Mouse (Mus musculus): ENCODE measurements around the gene Fgf13. TPM values are rescaled to one million over a fixed set of nuclear protein-coding genes. Genes with fewer than 3 reads are reported as not detected.

The Fgf13 gene
- total RNA-seq (2021) = 10 to 100 TPM; 46.3 TPM
- long read RNA-seq, experiment 1, partial matches to known transcripts = 0 of 2 reads
- long read RNA-seq, experiment 1, other reads (novel, unspliced or antisense) = 2 of 2 reads
- long read RNA-seq, experiment 2, partial matches to known transcripts = 0 of 2 reads
- long read RNA-seq, experiment 2, other reads (novel, unspliced or antisense) = 1 of 2 reads

DNA sequence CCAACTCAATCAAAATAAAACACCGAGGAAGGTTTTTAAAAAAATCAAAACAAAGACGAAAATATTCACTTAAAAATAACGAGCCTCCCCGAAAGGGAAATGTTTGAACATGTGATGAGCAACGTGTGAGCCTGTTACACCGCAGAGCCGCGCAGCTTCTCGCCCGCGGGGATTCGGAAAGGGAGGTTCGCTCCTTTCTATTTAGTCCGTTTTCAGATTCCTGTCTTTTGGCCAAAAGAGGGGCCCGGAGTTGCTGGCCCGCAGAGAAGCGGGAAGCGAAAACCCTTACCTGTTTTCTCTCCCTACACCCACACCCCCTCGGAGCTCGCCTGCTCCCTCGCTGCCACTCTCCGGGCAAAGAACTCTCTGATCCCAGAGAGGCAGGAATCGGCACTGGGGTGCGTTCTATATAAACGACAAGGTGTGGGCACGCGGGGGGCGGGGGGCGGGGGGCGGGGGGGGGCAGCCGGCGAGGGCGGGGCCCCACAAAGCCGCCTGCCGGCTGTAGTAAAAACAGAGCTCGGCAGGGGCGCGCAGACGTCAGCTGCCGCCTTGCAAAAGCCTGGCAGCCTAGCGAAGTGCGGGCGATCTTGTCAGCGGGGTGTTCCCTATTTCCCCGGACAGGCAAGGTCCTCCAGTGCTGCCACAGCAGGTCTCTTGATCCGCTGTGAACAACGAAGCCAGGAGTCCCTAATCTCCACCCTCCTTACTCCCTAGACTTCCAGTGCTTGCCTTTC is at the start of gene Fgf13:
Fgf13 (minus strand) TSS at position 377 of the 737 bp plus-strand sequence.
- no peak for DNase-seq

DNA sequence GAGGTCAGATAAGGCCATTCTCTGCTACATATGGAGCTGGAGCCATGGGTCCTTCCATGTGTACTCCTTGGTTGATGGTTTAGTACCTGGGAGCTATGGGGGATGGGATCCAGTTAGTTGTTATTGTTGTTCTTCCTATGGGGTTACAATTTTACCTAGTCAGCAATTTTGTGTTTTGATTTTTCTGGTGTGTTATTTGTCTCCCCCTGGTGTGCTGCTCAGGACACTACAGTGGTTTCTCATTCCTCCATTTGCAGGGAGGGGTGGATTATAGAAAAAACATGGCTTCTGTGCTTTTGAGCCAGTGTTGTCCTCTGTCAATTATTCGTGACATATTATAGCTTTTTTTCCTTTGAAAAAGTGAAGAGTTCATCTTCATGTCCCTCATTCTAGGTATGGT is 38.7 kb upstream of the Fgf13 start:
- no peak for DNase-seq
- intact Hi-C loops (cut with DNase I) = no loop called here

More for the DNA sequence above, at the start of gene Fgf13:
- intact Hi-C loops (cut with DNase I) = no loop called here

DNA sequence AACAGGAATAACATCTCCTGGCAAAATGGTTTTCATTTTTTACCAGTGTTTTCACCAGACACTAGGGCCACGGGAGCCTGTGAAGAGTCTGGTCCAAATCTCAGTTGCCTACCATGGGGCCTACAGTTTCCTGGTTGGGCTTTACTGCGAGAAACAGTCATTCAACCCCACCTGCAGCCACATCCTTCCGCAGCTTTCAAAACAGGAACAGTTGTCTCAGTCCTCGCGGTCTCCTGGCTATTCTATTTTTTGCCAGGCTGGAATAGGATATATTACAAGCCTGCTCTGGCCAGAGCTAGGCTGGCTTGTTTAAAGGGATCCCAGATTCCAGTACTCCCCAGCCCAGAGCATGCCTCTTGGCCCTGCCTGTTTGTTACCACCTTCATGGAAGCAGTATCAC is 21.2 kb upstream of the Fgf13 start:
- intact Hi-C loops (cut with DNase I) = no loop called here
- DNase-seq = no peak

DNA sequence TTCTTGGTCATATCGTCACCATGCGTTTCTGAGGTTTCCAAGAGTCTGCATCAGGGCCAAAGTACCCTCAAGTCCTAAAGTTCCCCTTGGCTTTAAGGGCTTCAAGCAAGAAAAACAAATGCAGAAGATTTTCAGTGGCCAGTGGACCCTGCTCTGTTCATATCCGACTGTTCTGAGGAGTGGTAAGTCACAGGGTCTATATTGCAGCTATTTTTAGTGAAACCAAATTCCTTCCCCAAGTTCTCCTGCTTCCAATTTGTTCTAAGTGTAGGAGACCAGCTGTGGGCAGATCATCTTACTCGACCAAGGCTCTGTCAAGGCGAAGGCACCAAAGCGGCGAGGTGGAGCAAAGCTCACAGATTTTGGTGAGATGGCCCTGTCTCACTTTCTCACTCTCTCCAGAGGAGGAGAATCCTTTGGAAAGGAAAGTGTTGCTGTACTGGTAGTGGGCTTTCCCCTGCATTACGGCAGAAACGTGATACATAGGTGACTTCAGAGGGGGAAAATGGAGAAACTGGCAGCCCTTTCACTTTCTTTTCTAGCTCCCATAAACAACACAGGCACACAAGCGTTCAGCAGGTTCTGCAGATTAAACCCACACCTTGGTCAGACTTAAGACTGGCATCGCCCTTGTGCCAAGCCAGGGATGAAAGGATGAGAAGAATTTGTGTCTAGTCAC is 17.8 kb upstream of the Fgf13 start:
- intact Hi-C loops (cut with DNase I) = no loop called here
- DNase-seq = no peak

DNA sequence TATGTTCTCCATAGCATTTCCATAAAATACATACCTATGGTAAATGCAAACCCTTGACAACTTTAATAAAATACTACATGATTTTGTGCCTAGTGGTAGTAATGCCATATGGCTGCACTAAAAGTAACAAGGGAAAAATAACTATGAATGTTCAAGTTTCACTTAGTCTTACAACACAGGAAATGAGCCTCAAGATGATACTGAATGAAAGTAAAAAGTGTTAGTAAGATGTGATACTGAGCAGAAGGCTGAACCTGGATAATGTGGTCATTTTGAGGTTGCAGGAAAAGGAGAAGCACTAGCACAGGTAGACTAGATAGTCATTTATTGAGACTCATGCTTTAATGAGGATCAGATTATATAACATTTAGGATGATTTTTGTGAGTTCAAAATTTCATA is 16.2 kb upstream of the Fgf13 start:
- intact Hi-C loops (cut with DNase I) = no loop called here

DNA sequence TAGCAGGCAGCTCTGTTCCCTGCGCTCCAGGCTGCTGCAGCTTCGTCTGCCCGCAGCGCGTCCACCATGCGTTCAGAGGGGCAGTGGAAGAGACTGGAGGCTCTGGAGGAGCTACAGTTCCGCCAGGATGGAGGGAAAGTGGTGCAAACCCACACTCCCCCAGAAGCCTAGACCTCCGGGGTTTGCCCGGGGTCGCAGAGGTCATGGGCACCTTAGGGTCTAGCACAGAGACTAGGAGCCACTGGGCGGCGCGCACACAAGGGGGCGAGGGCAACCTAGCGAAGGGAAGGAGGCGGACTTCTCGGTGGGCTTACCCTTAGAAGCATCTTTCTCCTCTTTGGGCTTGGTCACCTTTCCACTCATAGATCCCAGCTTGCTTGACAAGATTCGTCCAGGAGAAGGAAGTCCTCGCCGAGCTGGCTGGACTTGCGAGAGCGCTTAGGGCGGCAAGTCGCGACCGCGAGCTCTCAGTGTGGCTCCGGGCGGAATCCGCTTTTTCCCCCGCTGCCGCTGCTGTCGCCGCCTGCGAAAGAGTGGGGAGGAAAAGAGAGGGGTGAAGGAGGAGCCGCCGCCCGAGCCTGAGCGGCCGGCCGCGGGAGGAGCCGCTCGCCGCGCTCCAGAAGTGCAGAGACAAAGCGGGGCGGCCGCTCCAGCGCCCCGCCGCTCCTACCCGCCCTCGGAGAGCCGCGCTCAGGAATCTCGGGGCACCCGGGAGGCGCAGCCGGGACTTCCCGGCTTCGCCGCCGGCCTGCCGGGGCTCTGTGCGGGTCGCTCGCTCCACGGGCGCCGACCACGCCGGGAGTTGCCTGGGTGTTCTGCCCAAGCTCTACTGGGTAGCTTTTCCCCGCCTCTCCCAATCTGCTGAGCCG is 811 bp downstream of the Fgf13 start:
- intact Hi-C loops (cut with DNase I) = no loop called here
- no peak for DNase-seq

More for the DNA sequence above, 16.2 kb upstream of the Fgf13 start:
- DNase-seq = no peak

DNA sequence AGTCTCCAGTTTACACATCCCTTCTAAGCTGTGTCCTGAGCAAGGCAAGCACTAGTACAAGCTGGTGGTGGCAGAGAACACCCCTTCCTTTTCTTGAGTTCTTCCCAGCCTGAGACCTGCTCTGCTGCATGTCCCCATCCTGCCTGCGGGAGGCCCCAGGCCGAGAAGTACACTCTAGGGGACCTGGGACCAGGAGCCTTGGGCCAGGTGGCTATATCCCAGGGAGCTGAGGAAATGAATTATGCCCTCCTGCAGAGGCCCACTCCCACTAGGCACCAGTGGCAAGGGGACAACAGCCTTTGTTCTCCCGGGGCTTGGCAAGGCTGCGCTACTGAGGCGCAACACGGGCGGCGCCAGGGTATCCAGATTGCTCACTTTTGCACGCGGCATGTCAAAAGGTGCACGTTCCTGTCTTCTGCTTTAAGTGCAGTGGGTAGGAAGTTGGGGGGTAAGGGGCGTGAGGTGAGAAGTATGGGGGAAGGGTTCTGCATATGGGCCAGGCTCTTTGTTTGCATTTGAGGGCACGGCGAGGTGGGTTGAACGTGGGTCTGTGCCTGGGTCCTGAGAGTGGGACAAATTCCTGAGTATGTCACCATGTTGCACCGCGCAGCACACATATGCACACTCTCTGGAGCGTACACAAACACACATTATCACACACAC is 1.7 kb downstream of the Fgf13 start:
- no peak for DNase-seq
- intact Hi-C loops (cut with DNase I) = no loop called here

DNA sequence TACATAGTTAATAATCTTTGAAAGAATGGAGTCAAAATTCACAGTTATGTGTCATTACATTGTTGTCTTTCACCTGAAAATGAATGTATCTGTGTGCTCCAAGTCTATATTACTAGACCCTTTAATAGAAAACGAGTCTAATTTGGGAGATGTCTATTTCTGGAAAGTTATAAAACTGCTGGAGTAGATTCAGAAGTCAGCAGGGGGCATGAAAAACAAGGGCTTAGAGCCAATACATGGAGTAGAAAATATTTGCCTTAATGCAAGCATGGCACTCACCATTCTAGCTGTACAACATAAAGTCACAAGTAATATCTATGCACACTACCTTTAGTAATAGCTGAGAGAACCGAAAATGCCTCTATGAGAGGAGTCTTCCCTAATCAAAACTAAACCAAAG is 19.9 kb downstream of the Fgf13 start:
- no peak for DNase-seq
- intact Hi-C loops (cut with DNase I) = no loop called here

DNA sequence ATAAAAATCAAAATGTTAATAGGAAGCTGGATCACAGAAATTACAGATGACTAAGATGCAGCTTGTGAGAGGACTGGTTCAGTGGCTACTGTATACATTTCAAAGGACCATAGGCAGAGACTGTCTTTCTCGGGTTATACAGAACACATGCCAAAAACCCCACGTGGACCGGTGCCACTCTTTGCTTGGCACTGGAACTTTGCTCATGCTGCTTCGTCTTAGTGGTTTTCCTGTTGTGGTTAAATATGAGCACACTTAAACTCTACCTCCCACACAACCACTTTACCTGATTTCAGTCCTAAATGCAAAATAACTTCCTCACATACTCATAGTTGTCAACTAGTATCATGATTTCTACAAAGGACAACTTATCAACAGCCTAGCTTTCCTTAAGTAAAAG is 59.6 kb downstream of the Fgf13 start:
- DNase-seq = no peak
- intact Hi-C loops (cut with DNase I) = no loop called here

DNA sequence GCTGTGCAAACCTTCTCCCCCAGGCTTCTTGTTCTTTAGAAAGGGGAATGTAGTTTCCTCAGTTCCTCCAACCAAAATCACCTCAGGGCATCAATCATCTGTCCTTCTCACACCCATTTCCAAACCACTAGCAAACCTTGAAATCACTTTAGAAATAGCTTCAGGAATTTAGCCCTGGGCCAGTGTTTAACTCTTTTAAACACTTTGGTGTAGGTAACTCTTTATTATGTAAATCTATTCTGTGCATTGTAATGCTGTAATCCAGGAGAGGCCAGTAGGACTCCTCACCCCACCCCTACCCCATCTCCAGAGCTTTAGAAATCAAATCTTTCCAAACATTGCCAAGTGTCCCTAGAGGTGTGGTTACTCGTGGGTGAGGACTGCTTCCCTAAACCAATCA is 74.5 kb downstream of the Fgf13 start:
- DNase-seq = no peak
- intact Hi-C loops (cut with DNase I) = no loop called here

DNA sequence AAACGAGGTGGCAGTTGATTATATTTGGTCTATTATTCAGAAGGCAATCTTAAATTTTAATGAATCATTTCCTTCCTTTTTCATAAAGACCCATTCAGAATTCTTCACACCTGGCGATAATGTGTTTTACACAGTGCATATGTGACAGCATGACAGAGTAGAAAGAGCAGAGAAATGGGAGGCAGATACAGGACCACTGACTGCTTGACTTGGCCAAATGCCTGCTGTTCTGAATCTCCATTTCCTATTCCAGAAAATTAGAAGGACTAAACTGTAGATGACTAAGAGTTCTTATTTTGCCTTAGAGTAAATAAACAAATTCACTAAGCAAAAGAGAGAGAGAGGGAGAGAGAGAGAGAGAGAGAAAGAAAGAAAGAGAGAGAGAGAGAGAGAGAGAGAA is 82.4 kb downstream of the Fgf13 start:
- DNase-seq = no peak
- intact Hi-C loops (cut with DNase I) = no loop called here

DNA sequence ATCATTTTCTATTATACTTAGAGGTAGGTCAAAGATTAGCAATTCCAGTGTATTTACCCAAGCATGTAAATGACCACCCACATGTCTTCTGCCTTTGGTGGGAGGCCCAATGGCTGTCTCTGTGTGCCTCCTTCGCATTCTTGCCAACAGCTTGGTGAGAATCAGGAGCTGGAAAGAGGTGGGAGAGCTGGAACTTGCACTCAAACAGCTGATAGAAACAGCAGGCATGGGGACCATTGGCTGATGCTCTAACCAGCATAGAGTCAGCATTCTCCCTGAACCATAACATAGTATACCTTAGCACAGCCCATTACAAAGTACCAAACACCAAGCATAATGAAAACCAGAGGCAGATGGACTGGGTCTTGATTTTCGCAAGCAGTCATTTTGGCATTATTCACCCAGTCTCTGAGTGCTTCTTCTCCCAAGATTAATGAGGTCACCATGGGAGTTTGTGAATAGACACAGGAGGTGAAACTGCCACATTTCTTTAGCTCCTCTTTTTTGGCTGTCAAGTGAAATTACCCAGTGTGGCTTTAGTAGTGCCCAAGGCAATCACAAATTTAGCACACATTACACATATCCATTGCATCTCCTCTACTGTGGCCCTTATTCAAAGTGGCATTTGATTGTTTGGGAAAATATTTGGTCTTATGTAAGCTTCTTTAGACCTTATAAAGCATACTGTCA is 165.1 kb downstream of the Fgf13 start:
- intact Hi-C loops (cut with DNase I) = no loop called here

DNA sequence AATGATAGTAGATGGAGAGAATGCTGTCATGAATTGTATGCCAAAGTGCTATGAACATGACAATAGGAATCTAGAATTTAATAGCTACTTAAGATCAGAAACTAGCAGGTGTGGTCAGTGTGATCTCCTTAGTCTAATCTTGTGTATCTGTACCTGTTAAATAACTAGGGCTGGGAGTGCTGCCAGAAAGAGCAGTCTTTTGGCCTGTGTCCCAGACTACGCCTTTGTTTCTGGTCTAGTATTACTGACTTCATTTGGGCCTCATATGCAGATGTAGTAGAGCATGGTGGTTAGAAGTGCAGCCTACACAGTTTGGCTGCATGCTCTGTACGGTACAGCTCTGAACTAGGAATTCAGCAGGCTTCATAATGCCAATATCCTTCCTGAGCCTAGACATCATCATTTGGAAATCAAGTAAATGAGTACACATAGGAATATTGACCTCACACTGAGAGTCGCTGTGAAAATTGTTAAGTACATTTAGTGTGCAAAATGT is 276.9 kb downstream of the Fgf13 start:
- DNase-seq = no peak
- intact Hi-C loops (cut with DNase I) = no loop called here

More for the DNA sequence above, 165.1 kb downstream of the Fgf13 start:
- DNase-seq = no peak

DNA sequence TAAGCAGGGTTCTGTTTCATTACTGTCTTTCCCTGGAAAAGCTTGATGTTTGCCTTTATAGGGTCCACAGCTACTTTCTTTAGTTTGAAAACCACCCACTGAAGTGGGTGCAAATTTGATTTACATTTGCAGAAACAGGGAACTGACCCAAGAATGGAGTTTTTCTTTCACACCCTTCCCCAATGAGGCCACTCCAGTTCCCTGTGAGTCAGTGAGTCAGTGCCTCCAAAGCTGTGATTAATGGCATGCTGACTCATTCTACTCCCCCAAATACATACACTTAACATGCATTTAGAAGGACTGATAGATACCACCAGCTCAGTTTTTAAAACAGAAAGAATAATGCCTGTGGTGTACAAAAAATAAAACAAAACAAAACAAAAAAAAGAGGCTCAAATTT is 316.3 kb downstream of the Fgf13 start:
- intact Hi-C loops (cut with DNase I) = no loop called here
- no peak for DNase-seq

DNA sequence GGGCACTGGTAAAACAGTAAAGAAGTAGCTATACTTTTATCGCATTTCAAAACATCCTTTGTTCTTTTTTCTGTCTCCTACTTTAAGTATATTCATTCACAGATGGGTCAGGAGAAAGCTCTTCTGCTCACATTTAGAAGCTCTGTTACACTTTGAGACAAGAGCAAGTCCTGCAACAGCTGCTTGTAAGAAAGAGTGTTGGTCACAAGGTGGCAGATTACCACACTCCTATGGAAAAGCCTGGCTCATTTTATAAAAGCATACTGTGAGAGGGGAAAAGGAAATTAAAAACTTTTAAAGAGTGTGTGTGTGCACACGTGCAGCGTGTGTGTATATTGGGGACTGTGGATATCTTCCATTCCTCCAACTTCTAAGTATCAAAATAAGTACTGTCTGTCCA is 324.1 kb downstream of the Fgf13 start:
- DNase-seq = no peak
- intact Hi-C loops (cut with DNase I) = no loop called here

DNA sequence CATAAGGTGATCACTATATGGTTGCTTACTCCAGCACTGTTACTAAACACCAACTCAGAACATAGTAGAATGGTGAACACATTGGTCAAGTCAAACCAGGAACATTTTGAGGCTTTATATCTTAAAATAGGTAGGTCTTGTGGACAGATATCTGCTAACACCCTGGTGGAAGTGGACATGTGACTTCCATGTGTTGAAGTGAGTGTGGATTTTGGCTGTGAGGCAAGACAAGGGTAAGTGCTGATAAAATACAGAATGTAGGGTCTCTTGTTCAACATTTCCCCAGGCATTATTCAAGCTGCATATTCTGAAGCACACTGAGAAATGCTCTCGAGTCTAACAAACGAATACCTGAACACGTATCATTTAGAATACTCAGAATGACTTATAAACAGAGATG is 324.7 kb downstream of the Fgf13 start:
- DNase-seq = no peak
- intact Hi-C loops (cut with DNase I) = no loop called here

DNA sequence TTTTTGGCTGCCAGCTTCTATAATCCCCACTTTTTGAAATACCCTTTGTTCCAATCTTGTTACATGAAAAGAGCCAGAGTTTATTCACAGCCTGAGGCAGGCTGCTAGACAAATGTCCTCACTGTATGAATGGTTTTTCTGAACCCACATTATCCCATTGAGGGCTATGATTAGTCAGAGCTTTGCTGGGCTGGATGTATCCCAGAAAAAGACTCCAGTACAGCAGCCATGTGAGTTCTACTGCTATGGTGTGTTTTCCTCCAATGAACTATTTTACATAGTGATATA is 326.5 kb downstream of the Fgf13 start:
- no peak for DNase-seq
- intact Hi-C loops (cut with DNase I) = no loop called here

DNA sequence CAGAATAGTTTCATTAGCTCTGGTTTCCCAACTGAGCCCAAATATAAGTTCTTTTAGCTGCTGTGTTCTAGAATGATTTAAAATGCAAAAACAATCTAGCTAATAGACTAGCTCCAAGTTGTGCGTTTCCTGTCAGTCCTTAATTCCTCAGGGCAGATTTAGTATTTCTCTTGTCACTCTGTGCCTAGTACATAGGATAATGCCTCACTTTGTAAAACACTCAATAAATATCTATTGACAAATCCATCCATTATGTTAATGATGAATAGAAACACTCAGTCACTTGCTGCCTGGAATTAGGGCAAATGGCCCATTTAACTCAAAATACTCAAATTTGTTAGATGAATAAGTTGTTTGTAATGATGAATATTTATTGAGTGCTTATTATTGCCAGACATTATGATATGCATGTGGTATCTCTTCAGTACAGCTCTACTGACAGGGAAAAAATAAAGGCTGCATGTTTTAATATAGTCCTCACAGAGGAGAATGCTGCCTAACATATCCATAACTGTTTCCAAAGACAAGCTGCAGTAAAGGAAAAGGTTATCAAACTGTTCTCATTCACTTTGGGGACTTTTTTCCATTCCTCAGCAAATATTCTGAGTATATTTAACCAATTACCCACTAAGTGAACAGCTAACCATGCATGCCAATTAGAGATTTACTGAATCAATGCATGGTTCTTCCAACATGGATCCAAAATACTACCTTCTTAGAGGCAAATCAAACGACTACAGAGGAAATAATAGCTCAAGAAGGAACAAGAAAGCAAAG is 327.0 kb downstream of the Fgf13 start:
- intact Hi-C loops (cut with DNase I) = no loop called here
- DNase-seq = no peak

DNA sequence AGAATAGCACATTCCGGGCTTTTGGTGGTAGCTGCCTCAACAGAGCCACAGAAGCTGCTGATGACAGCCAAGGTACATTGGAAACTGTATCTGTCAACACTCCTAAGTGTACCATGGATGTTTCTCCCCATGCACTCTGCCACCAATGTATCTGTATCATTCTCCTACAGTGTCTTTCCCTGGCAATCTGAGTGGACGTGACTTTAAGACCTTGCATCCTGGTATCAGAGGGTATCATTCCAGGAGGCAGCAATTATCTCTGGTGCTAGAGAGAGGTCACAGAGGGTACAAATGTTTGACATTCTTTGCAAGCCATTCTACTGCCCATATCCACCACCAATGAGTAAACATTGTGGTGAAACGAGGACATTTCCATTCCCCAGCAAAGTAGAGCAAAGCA is 347.2 kb downstream of the Fgf13 start:
- intact Hi-C loops (cut with DNase I) = no loop called here
- no peak for DNase-seq
